Mouse (Mus musculus): ENCODE results near the gene Tuft1. TPM values are rescaled to one million over a fixed set of nuclear protein-coding genes. Genes with fewer than 3 reads are reported as not detected.
"Not testable (repeated sequence)": the region's sequence is repeated elsewhere in the genome, so short reads cannot be mapped to it uniquely, and the experiment has no call there.

Tuft1 gene
- total RNA-seq, 2 experiments from 2014 or later, result 3.1 to 3.9 TPM

GRCm38 (mm10) chr3:94665060-94665802 lies 6.6 kb upstream of the Tuft1 start:
- DNase-seq; intact Hi-C loops (cut with DNase I): not testable (repeated sequence)

GRCm38 (mm10) chr3:94660841-94661240 lies 2.2 kb upstream of the Tuft1 start:
- intact Hi-C loops (cut with DNase I); DNase-seq: not testable (repeated sequence)

DNA sequence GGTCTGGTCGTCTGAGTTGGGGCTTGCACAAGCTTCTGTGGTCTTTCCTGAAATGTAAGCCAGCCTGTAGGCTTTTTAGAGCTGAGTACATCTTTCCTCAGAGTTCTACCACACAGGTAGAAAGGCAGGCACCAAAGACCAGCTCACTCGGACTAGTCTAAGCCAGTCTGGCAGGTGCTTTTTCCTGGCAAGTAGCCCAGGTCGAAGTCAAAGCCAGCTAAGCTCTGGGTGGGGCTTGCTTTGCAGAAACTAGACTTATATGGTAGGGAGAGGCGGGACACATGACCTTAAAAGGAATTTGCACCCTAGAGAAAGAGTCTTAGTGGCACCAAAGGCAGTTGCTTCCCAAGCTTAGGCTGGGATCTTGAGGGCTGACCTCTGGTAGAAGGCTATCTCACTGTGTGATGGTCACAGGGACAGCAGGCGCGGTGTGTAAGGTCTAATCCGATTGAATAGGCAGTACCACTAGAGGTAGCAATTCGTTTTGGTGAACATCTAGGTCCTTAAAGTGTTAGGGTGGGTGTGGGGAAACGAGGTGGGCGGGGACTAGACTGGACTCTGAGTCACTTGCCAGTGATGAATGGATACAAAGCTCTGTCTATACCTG lies 573 bp upstream of the Tuft1 start:
- DNase-seq; intact Hi-C loops (cut with DNase I): not testable (repeated sequence)

DNA sequence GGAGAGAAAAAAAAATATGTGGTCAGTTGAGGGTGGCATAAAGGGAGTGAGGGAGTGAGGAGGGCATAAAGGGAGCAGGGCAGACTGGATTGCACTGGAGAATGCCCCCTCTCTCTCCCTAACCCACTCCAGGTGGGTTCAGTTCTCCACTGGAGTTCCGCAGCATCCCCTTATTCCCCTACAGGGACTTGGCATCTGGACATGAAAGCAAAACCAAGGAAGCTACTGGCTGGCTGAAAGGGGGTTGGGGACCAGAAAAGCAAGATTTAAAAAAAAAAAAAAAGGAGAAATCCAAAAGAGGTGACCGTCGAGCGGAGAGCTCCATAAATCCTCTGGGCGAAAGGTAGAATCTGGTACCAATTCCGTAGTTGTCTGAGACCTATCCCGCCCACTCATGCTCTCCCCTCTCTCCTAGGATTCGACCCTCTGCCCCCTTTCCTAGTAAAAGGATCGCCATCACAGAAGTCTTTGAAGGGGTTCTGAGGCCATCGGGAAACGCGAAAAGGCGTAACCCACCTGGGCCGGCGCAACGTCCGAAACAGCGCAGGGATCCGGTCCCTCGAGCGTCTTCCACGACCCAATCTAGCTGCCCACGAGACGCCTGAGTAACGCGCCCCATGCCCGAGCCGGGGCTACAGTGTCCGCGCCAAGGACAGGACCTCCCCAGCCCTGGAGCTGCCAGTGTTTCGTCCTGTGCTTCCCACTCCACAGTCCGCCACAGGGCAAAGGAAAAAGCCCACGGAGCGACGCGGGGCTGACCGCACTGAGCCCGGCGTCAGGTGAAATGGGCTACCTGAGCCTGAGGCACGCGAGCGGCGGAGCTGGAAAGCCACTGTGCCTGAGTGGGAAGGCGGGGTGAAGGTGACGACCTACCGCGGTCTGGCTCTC lies 576 bp downstream of the Tuft1 start:
- intact Hi-C loops (cut with DNase I); DNase-seq: not testable (repeated sequence)

- intact Hi-C loops (cut with DNase I); DNase-seq: not testable (repeated sequence)
Observed at GRCm38 (mm10) chr3:94653967-94654366, 4.7 kb downstream of the Tuft1 start.

GRCm38 (mm10) chr3:94650409-94650808 lies 8.3 kb downstream of the Tuft1 start:
- intact Hi-C loops (cut with DNase I), result no loop called here
- DNase-seq, result no peak

DNA sequence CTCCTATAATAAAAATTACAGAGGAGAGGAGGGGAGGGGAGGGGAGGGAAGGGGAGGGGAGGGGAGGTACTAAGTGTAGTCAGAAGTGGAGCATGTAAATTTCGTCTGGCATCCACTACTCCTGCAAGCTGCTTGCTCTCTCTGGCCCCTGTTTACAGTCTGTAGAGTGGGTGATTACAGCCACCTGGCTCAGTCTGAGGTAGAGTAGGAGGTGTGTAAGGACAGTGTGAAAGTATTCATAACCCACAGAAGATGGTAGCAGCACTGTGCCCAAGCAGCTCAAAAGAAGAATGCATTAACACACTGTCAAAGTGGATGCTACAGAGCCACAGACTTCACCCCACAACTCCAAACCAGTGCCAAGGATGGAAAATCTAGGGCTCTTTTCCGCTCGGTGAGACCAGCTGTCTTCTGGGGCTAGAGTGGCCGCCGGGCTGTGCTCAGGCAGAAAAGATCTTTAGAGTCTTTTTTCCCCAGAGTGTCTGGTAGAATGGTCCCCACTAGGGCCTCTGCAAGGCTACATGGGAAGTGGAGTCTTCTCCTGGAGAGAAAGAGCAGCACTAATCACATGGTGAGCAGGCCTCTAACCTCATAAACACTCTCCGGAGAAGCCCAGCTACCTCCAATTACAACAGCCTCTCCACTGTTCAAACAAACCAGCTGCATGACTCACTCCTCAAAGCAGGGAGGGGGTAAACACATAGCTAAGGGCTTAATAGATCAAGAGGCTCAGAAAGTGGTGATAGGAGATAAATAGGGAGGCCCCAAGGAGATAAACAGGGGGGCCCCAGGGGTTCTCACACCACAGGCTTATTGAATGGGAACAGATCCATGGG lies 9.7 kb downstream of the Tuft1 start:
- DNase-seq, result no peak
- intact Hi-C loops (cut with DNase I), result no loop called here

- DNase-seq; intact Hi-C loops (cut with DNase I): not testable (repeated sequence)
Observed at GRCm38 (mm10) chr3:94642495-94643162, 16.0 kb downstream of the Tuft1 start, which contains the start of gene Gm10972. TSS of gene Gm10972 (plus strand) at chr3:94643112.

- no peak for DNase-seq
- intact Hi-C loops (cut with DNase I), result no loop called here
Observed at GRCm38 (mm10) chr3:94629876-94630275, 28.8 kb downstream of the Tuft1 start.

DNA sequence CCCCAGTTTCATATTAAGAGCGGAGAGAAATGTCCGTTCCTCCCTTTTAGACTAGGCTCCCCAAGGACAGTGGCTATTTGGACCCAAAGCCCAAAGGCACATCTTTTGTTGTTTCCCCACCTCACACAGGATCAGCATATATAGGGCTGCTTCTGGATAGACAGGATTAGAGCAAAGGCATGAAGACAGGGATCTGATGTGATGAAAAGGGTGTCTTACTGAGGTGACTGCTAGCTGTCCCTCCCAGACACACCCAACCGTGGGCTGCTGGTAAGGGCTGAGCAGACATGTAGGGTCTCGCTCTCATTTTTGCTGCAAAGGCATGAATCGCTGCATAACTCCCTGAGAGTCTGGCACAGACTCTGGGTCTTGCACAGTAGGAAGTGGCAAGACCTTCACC lies 30.0 kb downstream of the Tuft1 start:
- intact Hi-C loops (cut with DNase I), result no loop called here
- DNase-seq, result no peak

GRCm38 (mm10) chr3:94624281-94624680 lies 34.4 kb downstream of the Tuft1 start:
- DNase-seq, result no peak
- intact Hi-C loops (cut with DNase I), result no loop called here

- DNase-seq, result no peak
- intact Hi-C loops (cut with DNase I), result no loop called here
Observed at GRCm38 (mm10) chr3:94622550-94622949, 36.1 kb downstream of the Tuft1 start.

- intact Hi-C loops (cut with DNase I), result no loop called here
- DNase-seq, result peak; percentile 16 to 23
Observed at GRCm38 (mm10) chr3:94621740-94622507, 36.7 kb downstream of the Tuft1 start.

GRCm38 (mm10) chr3:94616717-94617116 lies 42.0 kb downstream of the Tuft1 start:
- intact Hi-C loops (cut with DNase I), result loop anchor here (5.0 to 10.0 kb wide), 2 partner anchors 231 to 288 kb away; no protein-coding TSS in a partner anchor
- DNase-seq, result peak; percentile 35 to 54

GRCm38 (mm10) chr3:94613258-94613878 lies 45.3 kb downstream of the Tuft1 start:
- intact Hi-C loops (cut with DNase I), result loop anchor here (10.0 kb wide), 1 partner anchor 291 kb away; no protein-coding TSS in a partner anchor
- peak; percentile 12 to 18 for DNase-seq

- intact Hi-C loops (cut with DNase I), result loop anchor here (10.0 kb wide), 1 partner anchor 293 kb away; no protein-coding TSS in a partner anchor
- DNase-seq, result no peak
Observed at GRCm38 (mm10) chr3:94612274-94612673, 46.4 kb downstream of the Tuft1 start.

DNA sequence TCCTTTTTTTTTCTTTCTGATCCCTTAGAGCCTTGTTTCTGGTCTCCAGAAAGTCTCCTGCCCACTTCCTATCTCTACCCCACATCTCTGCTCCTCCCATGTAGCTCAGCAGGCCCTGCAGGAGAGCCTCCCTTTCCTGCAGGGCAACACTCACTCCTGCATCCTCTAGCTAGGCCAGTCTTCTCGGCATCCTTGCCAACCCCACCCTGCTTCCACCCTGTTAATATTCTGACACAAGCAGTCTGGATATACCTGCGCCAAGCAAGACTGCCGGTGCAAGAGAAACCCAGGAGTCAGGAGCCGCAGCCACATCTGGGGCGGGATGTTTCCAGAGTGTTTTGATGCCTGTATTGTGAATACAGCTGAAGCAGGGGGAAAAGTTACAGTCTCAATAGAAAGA lies 46.8 kb downstream of the Tuft1 start:
- DNase-seq, result no peak
- intact Hi-C loops (cut with DNase I), result loop anchor here (10.0 kb wide), 1 partner anchor 293 kb away; no protein-coding TSS in a partner anchor

DNA sequence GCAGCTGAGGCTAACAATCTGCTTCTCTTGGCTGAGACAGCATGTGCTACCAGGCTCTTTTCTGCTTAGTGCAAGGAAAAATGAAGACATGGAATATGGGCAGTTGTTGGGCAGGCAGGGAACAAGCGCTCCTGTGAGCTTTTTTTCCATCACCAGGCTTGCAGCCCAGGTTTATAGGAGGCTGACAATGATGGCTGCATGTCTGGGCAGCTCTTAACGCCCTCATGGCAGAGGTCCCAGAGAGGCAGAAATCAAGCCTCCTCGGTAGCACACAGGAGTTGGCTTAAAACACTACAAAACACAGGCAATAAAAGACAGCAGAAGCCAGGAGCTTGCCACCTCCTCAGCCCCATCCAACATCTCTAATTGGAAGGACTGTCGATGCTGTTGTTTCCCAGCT lies 47.3 kb downstream of the Tuft1 start:
- intact Hi-C loops (cut with DNase I), result loop anchor here (10.0 kb wide), 1 partner anchor 293 kb away; no protein-coding TSS in a partner anchor
- no peak for DNase-seq

Data from heart, postnatal 14 days (tissue).